Mouse (Mus musculus): Measurements from ENCODE around the gene Gm49352. TPM values are rescaled to one million over a fixed set of nuclear protein-coding genes. Genes with fewer than 3 reads are reported as not detected.
"Not testable (repeated sequence)": the region's sequence is repeated elsewhere in the genome, so short reads cannot be mapped to it uniquely, and the experiment has no call there.

Gm49352 gene
- polyA plus RNA-seq (2016; fragmentation: Nextera tagmentation; extraction: Ambion mirVana): not detected in 2 replicates

DNA sequence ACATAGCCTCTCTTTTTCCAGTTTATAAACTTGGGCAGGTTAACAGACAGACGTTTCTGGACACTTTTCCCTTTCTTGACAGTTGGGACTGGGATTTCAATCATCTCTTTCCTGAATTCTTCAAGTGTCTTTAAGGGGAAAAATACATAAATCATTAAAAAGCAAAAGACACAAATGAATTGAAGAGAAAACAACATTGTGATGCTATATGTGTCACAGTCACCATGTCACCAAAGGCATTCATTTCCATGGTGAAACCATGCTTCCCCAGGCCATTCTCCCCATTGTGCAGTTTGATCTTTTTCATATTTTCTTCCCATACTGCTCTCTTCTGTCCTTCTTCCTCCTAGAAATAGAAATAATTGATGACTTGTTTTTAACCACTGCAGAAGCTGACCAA lies at the start of gene Gm49352:
Gm49352 (minus strand) TSS at position 101 of the 400 bp plus-strand sequence.
- H3K27ac ChIP-seq (replicated peaks); H3K36me3 ChIP-seq; H3K9ac ChIP-seq (replicated peaks); H3K4me1 ChIP-seq; ATAC-seq (ENCODE audit: low FRiP score, low read depth); H3K27me3 ChIP-seq; H3K4me2 ChIP-seq (replicated peaks); H3K4me3 ChIP-seq: not testable (repeated sequence)
- peaks cover 29% of the 10 kb centered on the region for H3K9me3 ChIP-seq
- 43% methylated on average over 1 of the region's 1 CpGs for WGBS

DNA sequence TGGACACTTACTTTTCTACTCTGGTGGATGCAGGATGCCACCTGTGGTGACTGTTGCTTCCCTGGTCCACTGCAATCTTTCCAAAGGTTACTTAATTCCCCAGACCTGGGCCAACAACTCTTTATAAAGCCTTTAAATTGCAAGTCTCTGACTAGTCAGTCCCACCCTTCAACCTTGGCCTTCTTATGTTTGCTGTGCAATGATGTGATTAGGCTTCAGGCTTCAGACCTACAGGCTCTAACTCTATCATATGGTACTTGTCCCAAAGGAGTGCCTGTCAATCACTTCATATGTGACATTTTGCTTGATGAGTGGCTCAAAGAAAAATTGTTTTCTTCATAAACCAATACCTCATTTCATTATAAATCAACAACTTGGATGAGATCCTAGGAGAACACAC lies 2.1 kb upstream of the Gm49352 start, which contains the start of gene Cts3:
Cts3 (minus strand) TSS at position 101 of the 400 bp plus-strand sequence.
- no peak within 1 kb of the TSS for H3K27ac ChIP-seq (replicated peaks)
- H3K4me3 ChIP-seq: no peak within 1 kb of the TSS
- H3K9ac ChIP-seq (replicated peaks): no peak within 1 kb of the TSS
- H3K9me3 ChIP-seq: peaks cover 36% of the 10 kb centered on the region
- H3K4me1 ChIP-seq: no peaks in the 10 kb centered on the region
- H3K27me3 ChIP-seq: no peaks in the 10 kb centered on the region
- no peak for ATAC-seq (ENCODE audit: low FRiP score, low read depth)
- H3K36me3 ChIP-seq: no peaks in the 10 kb centered on the region
- H3K4me2 ChIP-seq (replicated peaks): no peak within 1 kb of the TSS

DNA sequence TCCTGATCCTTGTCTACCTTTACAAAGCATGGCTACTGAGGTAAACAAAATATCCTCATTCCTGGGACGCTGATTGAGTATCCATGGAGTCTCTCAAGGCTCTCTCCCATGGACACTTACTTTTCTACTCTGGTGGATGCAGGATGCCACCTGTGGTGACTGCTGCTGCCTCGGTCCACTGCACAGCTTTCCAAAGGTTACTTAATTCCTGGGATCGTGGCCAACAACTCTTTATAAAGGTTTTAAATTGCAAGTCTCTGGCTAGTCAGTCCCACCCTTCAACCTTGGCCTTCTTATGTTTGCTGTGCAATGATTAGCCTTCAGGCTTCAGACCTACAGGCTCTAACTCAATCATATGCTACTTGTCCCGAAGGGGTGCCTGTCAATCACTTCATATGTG lies 26.3 kb downstream of the Gm49352 start, which contains the start of gene Ctsm:
Ctsm (minus strand) TSS at position 209 of the 400 bp plus-strand sequence.
- no peaks in the 10 kb centered on the region for H3K36me3 ChIP-seq
- H3K4me1 ChIP-seq: no peaks in the 10 kb centered on the region
- H3K27me3 ChIP-seq: no peaks in the 10 kb centered on the region
- no peak within 1 kb of the TSS for H3K4me3 ChIP-seq
- no peak within 1 kb of the TSS for H3K27ac ChIP-seq (replicated peaks)
- ATAC-seq (ENCODE audit: low FRiP score, low read depth): no peak
- H3K9me3 ChIP-seq: peaks cover 32% of the 10 kb centered on the region
- H3K4me2 ChIP-seq (replicated peaks): no peak within 1 kb of the TSS
- WGBS: 71% methylated on average over 4 of the region's 4 CpGs
- H3K9ac ChIP-seq (replicated peaks): no peak within 1 kb of the TSS

Other genes starting within 250 kb of the Gm49352 start
- gene Cts7, start 210.0 kb downstream of the Gm49352 start, polyA plus RNA-seq (2016; fragmentation: Nextera tagmentation; extraction: Ambion mirVana): not detected in 2 replicates
- not detected in 2 replicates for gene Ctsm, start 26.3 kb downstream of the Gm49352 start, polyA plus RNA-seq (2016; fragmentation: Nextera tagmentation; extraction: Ambion mirVana)
- gene Cts3, start 2.0 kb upstream of the Gm49352 start, polyA plus RNA-seq (2016; fragmentation: Nextera tagmentation; extraction: Ambion mirVana): not detected in 2 replicates

Data from midbrain, embryonic 12.5 days (tissue).